7 mouse cellular contexts compared by ENCODE assay signal in the genomic region with DNA sequence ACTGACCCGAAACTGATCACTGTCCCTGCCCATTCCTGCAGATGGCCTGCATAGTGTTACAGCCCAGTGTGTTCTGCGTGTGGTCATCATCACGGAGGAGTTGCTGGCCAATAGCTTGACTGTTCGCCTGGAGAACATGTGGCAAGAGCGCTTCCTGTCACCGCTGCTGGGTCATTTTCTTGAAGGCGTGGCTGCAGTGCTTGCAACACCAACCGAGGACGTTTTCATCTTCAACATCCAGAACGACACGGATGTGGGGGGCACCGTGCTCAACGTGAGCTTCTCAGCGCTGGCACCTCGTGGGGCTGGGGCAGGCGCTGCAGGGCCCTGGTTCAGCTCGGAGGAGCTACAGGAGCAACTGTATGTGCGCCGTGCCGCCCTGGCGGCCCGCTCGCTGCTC. TPM values are rescaled to one million over a fixed set of nuclear protein-coding genes. Genes with fewer than 3 reads are reported as not detected.
DNase-seq lines count a peak whose midpoint lies in the region; ATAC-seq lines count a peak whose summit lies in the region.

No protein-coding gene starts in this region.

- H3K9me3 ChIP-seq in hindbrain, embryonic 11.5 days (ENCODE audit: control insufficient read depth, low read length) = no peaks in the 10 kb centered on the region

- peak overlapping the region; percentile 80 for H3K4me2 ChIP-seq in hindbrain, embryonic 11.5 days (replicated peaks; ENCODE audit: low read depth, low read length)

- H3K4me3 ChIP-seq in hindbrain, embryonic 11.5 days (ENCODE audit: low read depth, low read length) = peak overlapping the region; percentile 39

- peaks cover 24% of the 10 kb centered on the region for H3K27me3 ChIP-seq in hindbrain, embryonic 11.5 days (ENCODE audit: control insufficient read depth, insufficient read depth, low read length)

- WGBS in hindbrain, embryonic 11.5 days = 9% methylated on average over 23 of the region's 23 CpGs

- no peak for ATAC-seq in hindbrain, embryonic 11.5 days (ENCODE audit: low FRiP score)

- no peaks in the 10 kb centered on the region for H3K36me3 ChIP-seq in hindbrain, embryonic 11.5 days (ENCODE audit: control insufficient read depth, insufficient read depth, low read length)

- H3K9ac ChIP-seq in hindbrain, embryonic 11.5 days (ENCODE audit: low read depth, low read length) = no peak overlapping the region; the same call in 1 of the 2 replicates

- DNase-seq in 416B (ENCODE audit: low read depth) = peak; percentile 73
- peak; percentile 12 to 23 for DNase-seq in B cell, adult 2 months
- peak; percentile 35 for DNase-seq in hindbrain, embryonic 11.5 days (ENCODE audit: low spot score)
- peak; percentile 63 to 64 for DNase-seq in lung, postnatal 4 days
- DNase-seq in c-Kit-positive CD71-positive TER-119-positive erythroid progenitor cells, embryonic 14.5 days (ENCODE audit: low spot score) = no peak
- DNase-seq in right cerebral cortex, postnatal 14 days = no peak
- DNase-seq in frontal cortex, postnatal 10 days (ENCODE audit: low spot score in 2 of 2) = no peak

- peaks cover 22% of the 10 kb centered on the region for H3K4me1 ChIP-seq in hindbrain, embryonic 11.5 days (replicated peaks; ENCODE audit: control insufficient read depth, insufficient read depth, low read length)

- no peak overlapping the region for H3K27ac ChIP-seq in hindbrain, embryonic 11.5 days (ENCODE audit: low read depth, low read length)

RNA-seq across cellular contexts. Expression of a gene that starts 5.5 kb away (rescaled TPM):
- polyA plus RNA-seq in hindbrain, embryonic 11.5 days (2014; fragmentation: Nextera tagmentation; extraction: Ambion mirVana) = 10.1 and 16.8 TPM in 2 replicates

RNA-seq across cellular contexts. Expression of a gene that starts 21.4 kb away (rescaled TPM):
- polyA plus RNA-seq in hindbrain, embryonic 11.5 days (2014; fragmentation: Nextera tagmentation; extraction: Ambion mirVana) = 9.8 and 13.7 TPM in 2 replicates

RNA-seq across cellular contexts. Expression of a gene that starts 23.5 kb away (rescaled TPM):
- 10.5 and 13.0 TPM in 2 replicates for polyA plus RNA-seq in hindbrain, embryonic 11.5 days (2014; fragmentation: Nextera tagmentation; extraction: Ambion mirVana)

RNA-seq across cellular contexts. Expression of a gene that starts 48.0 kb away (rescaled TPM):
- 122 and 136 TPM in 2 replicates for polyA plus RNA-seq in hindbrain, embryonic 11.5 days (2014; fragmentation: Nextera tagmentation; extraction: Ambion mirVana)

Comparison
In these comparisons a context has a peak if more than half of its experiments do, and no peak if none do; other contexts are left out.
1. DNase-seq: peak in 416B (single experiment), B cell, adult 2 months (2 of 2), hindbrain, embryonic 11.5 days (single experiment) and lung, postnatal 4 days (2 of 2); none in c-Kit-positive CD71-positive TER-119-positive erythroid progenitor cells, embryonic 14.5 days (single experiment), right cerebral cortex, postnatal 14 days (single experiment) and frontal cortex, postnatal 10 days (0 of 2).